Mouse (Mus musculus): ENCODE data around the gene Tnik. TPM values are rescaled to one million over a fixed set of nuclear protein-coding genes. Genes with fewer than 3 reads are reported as not detected.

Tnik gene
- total and polyA plus RNA-seq, 2 experiments from 2014 or later: 9.2 to 27.5 TPM

DNA sequence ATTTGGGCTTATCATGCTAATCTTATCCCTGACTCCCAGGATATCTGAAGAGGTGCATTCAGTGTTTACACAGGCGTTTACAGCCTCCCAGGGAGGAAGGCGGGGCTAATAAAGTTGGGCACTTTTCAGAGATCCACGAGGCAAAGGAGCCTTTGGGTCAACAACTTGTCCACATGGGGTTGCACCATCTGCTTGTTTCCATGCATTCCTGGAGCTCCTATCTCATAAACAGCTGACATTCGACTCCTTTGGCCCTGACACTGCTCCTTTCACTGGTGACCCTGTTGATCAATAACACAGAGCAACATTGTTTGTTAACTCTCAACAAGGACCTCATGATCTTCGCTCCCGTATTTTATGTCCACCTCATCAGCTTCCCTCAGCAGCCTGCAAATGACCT is 418.9 kb downstream of the Tnik start:
- Histone ChIP-seq H3K4me3 (ENCODE audit: low read depth, low read length) (no peak overlapping the region), H3K4me2 (ENCODE audit: low read depth, low read length) (no peak overlapping the region), H3K9ac (replicated peaks; ENCODE audit: low read depth, low read length) (no peak overlapping the region), H3K4me1 (ENCODE audit: control insufficient read depth, insufficient read depth) (peaks cover 6% of the 10 kb centered on the region; the same call in 1 of the 2 replicates), H3K27ac (ENCODE audit: low read depth) (no peak overlapping the region), H3K36me3 (replicated peaks; ENCODE audit: control insufficient read depth, insufficient read depth, low read length) (no peaks in the 10 kb centered on the region), H3K27me3 (ENCODE audit: control insufficient read depth, insufficient read depth, low read length) (no peaks in the 10 kb centered on the region), H3K9me3 (replicated peaks; ENCODE audit: control insufficient read depth, low read length) (no peaks in the 10 kb centered on the region)
- ATAC-seq (ENCODE audit: insufficient read depth, low read depth) (no peak), DNase-seq (ENCODE audit: low spot score) (no peak)
- 46% methylated on average over 6 of the region's 6 CpGs for WGBS
- no peak for TF ChIP-seq EP300 (IDR thresholded peaks at IDR 0.05; ENCODE audit: low read depth)
- TF ChIP-seq CTCF (IDR thresholded peaks at IDR 0.05; ENCODE audit: low read depth): no peak

GRCm38 (mm10) chr3:28682411-28682810 is 419.4 kb downstream of the Tnik start:
- ATAC-seq (ENCODE audit: insufficient read depth, low read depth): no peak
- no peak for DNase-seq (ENCODE audit: low spot score)
- H3K36me3 ChIP-seq (replicated peaks; ENCODE audit: control insufficient read depth, insufficient read depth, low read length): no peaks in the 10 kb centered on the region
- H3K27me3 ChIP-seq (ENCODE audit: control insufficient read depth, insufficient read depth, low read length): no peaks in the 10 kb centered on the region
- no peak for TF ChIP-seq CTCF (IDR thresholded peaks at IDR 0.05; ENCODE audit: low read depth)
- no peak for TF ChIP-seq EP300 (IDR thresholded peaks at IDR 0.05; ENCODE audit: low read depth)
- 74% methylated on average over 3 of the region's 3 CpGs for WGBS
- H3K27ac ChIP-seq (ENCODE audit: low read depth): no peak overlapping the region
- no peak overlapping the region for H3K4me2 ChIP-seq (ENCODE audit: low read depth, low read length)
- H3K4me1 ChIP-seq (ENCODE audit: control insufficient read depth, insufficient read depth): peaks cover 6% of the 10 kb centered on the region; the same call in 1 of the 2 replicates
- H3K9ac ChIP-seq (replicated peaks; ENCODE audit: low read depth, low read length): no peak overlapping the region
- H3K9me3 ChIP-seq (replicated peaks; ENCODE audit: control insufficient read depth, low read length): no peaks in the 10 kb centered on the region
- no peak overlapping the region for H3K4me3 ChIP-seq (ENCODE audit: low read depth, low read length)

DNA sequence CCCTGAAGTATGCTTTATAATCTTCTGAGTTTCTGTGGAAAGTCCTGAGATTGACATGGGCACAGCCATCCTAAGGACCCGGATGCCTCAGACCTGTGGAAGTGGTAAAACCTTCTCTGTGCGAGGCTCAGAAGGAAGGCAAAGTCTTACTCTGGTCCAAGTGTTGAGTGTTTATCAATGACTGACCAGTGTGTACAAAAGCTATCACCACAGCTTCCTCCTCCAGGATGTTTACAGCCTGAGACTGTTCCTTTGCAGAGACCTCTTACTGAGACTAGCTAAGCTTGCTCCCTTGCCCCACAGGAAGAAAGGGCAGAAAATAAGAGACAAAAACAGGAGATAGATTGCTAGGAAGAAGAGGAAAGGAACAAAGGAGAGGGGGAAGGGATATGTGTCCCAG is 422.5 kb downstream of the Tnik start:
- Histone ChIP-seq H3K4me2 (ENCODE audit: low read depth, low read length) (no peak overlapping the region), H3K27me3 (ENCODE audit: control insufficient read depth, insufficient read depth, low read length) (no peaks in the 10 kb centered on the region), H3K36me3 (replicated peaks; ENCODE audit: control insufficient read depth, insufficient read depth, low read length) (no peaks in the 10 kb centered on the region), H3K9me3 (replicated peaks; ENCODE audit: control insufficient read depth, low read length) (no peaks in the 10 kb centered on the region), H3K4me3 (ENCODE audit: low read depth, low read length) (no peak overlapping the region), H3K27ac (ENCODE audit: low read depth) (no peak overlapping the region), H3K4me1 (ENCODE audit: control insufficient read depth, insufficient read depth) (peaks cover 6% of the 10 kb centered on the region; the same call in 1 of the 2 replicates), H3K9ac (replicated peaks; ENCODE audit: low read depth, low read length) (no peak overlapping the region)
- no peak for ATAC-seq (ENCODE audit: insufficient read depth, low read depth)
- 52% methylated on average over 2 of the region's 2 CpGs for WGBS
- DNase-seq (ENCODE audit: low spot score): no peak
- no peak for TF ChIP-seq CTCF (IDR thresholded peaks at IDR 0.05; ENCODE audit: low read depth)
- TF ChIP-seq EP300 (IDR thresholded peaks at IDR 0.05; ENCODE audit: low read depth): no peak

- Histone ChIP-seq H3K4me2 (ENCODE audit: low read depth, low read length) (no peak overlapping the region), H3K36me3 (replicated peaks; ENCODE audit: control insufficient read depth, insufficient read depth, low read length) (no peaks in the 10 kb centered on the region), H3K4me3 (ENCODE audit: low read depth, low read length) (no peak overlapping the region), H3K9me3 (replicated peaks; ENCODE audit: control insufficient read depth, low read length) (no peaks in the 10 kb centered on the region), H3K4me1 (ENCODE audit: control insufficient read depth, insufficient read depth) (no peaks in the 10 kb centered on the region), H3K9ac (replicated peaks; ENCODE audit: low read depth, low read length) (no peak overlapping the region), H3K27me3 (ENCODE audit: control insufficient read depth, insufficient read depth, low read length) (no peaks in the 10 kb centered on the region), H3K27ac (ENCODE audit: low read depth) (no peak overlapping the region)
- ATAC-seq (ENCODE audit: insufficient read depth, low read depth) (no peak), DNase-seq (ENCODE audit: low spot score) (no peak)
- 90% methylated on average over 5 of the region's 5 CpGs for WGBS
- TF ChIP-seq CTCF (IDR thresholded peaks at IDR 0.05; ENCODE audit: low read depth) (no peak), EP300 (IDR thresholded peaks at IDR 0.05; ENCODE audit: low read depth) (no peak)
Observed at GRCm38 (mm10) chr3:28694811-28695210, 431.8 kb downstream of the Tnik start.

- H3K4me3 ChIP-seq (ENCODE audit: low read depth, low read length): no peak overlapping the region
- ATAC-seq (ENCODE audit: insufficient read depth, low read depth) (no peak), DNase-seq (ENCODE audit: low spot score) (no peak)
- H3K27ac ChIP-seq (ENCODE audit: low read depth): no peak overlapping the region
- H3K27me3 ChIP-seq (ENCODE audit: control insufficient read depth, insufficient read depth, low read length): no peaks in the 10 kb centered on the region
- H3K4me1 ChIP-seq (ENCODE audit: control insufficient read depth, insufficient read depth): no peaks in the 10 kb centered on the region
- 82% methylated on average over 13 of the region's 13 CpGs for WGBS
- H3K36me3 ChIP-seq (replicated peaks; ENCODE audit: control insufficient read depth, insufficient read depth, low read length): no peaks in the 10 kb centered on the region
- H3K9ac ChIP-seq (replicated peaks; ENCODE audit: low read depth, low read length): no peak overlapping the region
- H3K9me3 ChIP-seq (replicated peaks; ENCODE audit: control insufficient read depth, low read length): no peaks in the 10 kb centered on the region
- TF ChIP-seq EP300 (IDR thresholded peaks at IDR 0.05; ENCODE audit: low read depth) (no peak), CTCF (IDR thresholded peaks at IDR 0.05; ENCODE audit: low read depth) (no peak)
- H3K4me2 ChIP-seq (ENCODE audit: low read depth, low read length): no peak overlapping the region
Observed at GRCm38 (mm10) chr3:28695608-28696007, 432.6 kb downstream of the Tnik start.

GRCm38 (mm10) chr3:28696162-28696561 is 433.1 kb downstream of the Tnik start:
- ATAC-seq (ENCODE audit: insufficient read depth, low read depth): peak; percentile 44; the same call in 1 of the 2 replicates
- Histone ChIP-seq H3K27ac (ENCODE audit: low read depth) (no peak overlapping the region), H3K9ac (replicated peaks; ENCODE audit: low read depth, low read length) (no peak overlapping the region), H3K9me3 (replicated peaks; ENCODE audit: control insufficient read depth, low read length) (no peaks in the 10 kb centered on the region), H3K4me2 (ENCODE audit: low read depth, low read length) (0 out of 2 replicates have a peak overlapping the region, but pooled peaks have one; percentile 16), H3K4me3 (ENCODE audit: low read depth, low read length) (no peak overlapping the region), H3K4me1 (ENCODE audit: control insufficient read depth, insufficient read depth) (no peaks in the 10 kb centered on the region), H3K27me3 (ENCODE audit: control insufficient read depth, insufficient read depth, low read length) (no peaks in the 10 kb centered on the region), H3K36me3 (replicated peaks; ENCODE audit: control insufficient read depth, insufficient read depth, low read length) (no peaks in the 10 kb centered on the region)
- TF ChIP-seq EP300 (IDR thresholded peaks at IDR 0.05; ENCODE audit: low read depth): no peak
- TF ChIP-seq CTCF (IDR thresholded peaks at IDR 0.05; ENCODE audit: low read depth): no peak
- 45% methylated on average over 10 of the region's 10 CpGs for WGBS
- peak; percentile 8 for DNase-seq (ENCODE audit: low spot score)

Data from heart, postnatal 0 days (tissue).